Mouse (Mus musculus): ENCODE measurements around the gene Galnt9.

The Galnt9 gene

GRCm38 (mm10) chr5:110540947-110541346 is 3.2 kb upstream of the Galnt9 start:
- no peak for DNase-seq (ENCODE audit: low spot score)

GRCm38 (mm10) chr5:110541456-110541855 is 2.7 kb upstream of the Galnt9 start:
- no peak for DNase-seq (ENCODE audit: low spot score)

- no peak for DNase-seq (ENCODE audit: low spot score)
Measured at GRCm38 (mm10) chr5:110544691-110545069, 525 bp downstream of the Galnt9 start.

- no peak for DNase-seq (ENCODE audit: low spot score)
Measured at GRCm38 (mm10) chr5:110545311-110545710, 1.2 kb downstream of the Galnt9 start.

GRCm38 (mm10) chr5:110546136-110546535 is 2.0 kb downstream of the Galnt9 start:
- DNase-seq (ENCODE audit: low spot score) = no peak

GRCm38 (mm10) chr5:110546726-110547406 is 2.7 kb downstream of the Galnt9 start:
- no peak for DNase-seq (ENCODE audit: low spot score)

GRCm38 (mm10) chr5:110548446-110548845 is 4.3 kb downstream of the Galnt9 start:
- no peak for DNase-seq (ENCODE audit: low spot score)

- no peak for DNase-seq (ENCODE audit: low spot score)
Measured at GRCm38 (mm10) chr5:110550189-110550588, 6.0 kb downstream of the Galnt9 start.

- DNase-seq (ENCODE audit: low spot score) = no peak
Measured at GRCm38 (mm10) chr5:110550841-110551240, 6.7 kb downstream of the Galnt9 start.

- DNase-seq (ENCODE audit: low spot score) = no peak
Measured at GRCm38 (mm10) chr5:110552005-110552404, 7.8 kb downstream of the Galnt9 start.

- DNase-seq (ENCODE audit: low spot score) = no peak
Measured at GRCm38 (mm10) chr5:110553315-110553714, 9.2 kb downstream of the Galnt9 start.

GRCm38 (mm10) chr5:110555198-110555597 is 11.0 kb downstream of the Galnt9 start:
- no peak for DNase-seq (ENCODE audit: low spot score)

- DNase-seq (ENCODE audit: low spot score) = peak; percentile 26
Measured at GRCm38 (mm10) chr5:110558368-110558767, 14.2 kb downstream of the Galnt9 start.

GRCm38 (mm10) chr5:110559679-110560078 is 15.5 kb downstream of the Galnt9 start:
- no peak for DNase-seq (ENCODE audit: low spot score)

- DNase-seq (ENCODE audit: low spot score) = no peak
Measured at GRCm38 (mm10) chr5:110562741-110563326, 18.7 kb downstream of the Galnt9 start.

GRCm38 (mm10) chr5:110564986-110565644 is 21.0 kb downstream of the Galnt9 start:
- DNase-seq (ENCODE audit: low spot score) = no peak

- no peak for DNase-seq (ENCODE audit: low spot score)
Measured at GRCm38 (mm10) chr5:110567547-110567946, 23.4 kb downstream of the Galnt9 start.

- no peak for DNase-seq (ENCODE audit: low spot score)
Measured at GRCm38 (mm10) chr5:110574888-110575287, 30.7 kb downstream of the Galnt9 start.

GRCm38 (mm10) chr5:110579296-110579695 is 35.1 kb downstream of the Galnt9 start:
- no peak for DNase-seq (ENCODE audit: low spot score)

GRCm38 (mm10) chr5:110580569-110581239 is 36.5 kb downstream of the Galnt9 start:
- no peak for DNase-seq (ENCODE audit: low spot score)

GRCm38 (mm10) chr5:110582647-110583538 is 38.7 kb downstream of the Galnt9 start:
- DNase-seq (ENCODE audit: low spot score) = no peak

- DNase-seq (ENCODE audit: low spot score) = no peak
Measured at GRCm38 (mm10) chr5:110587467-110587866, 43.3 kb downstream of the Galnt9 start.

Measured in urinary bladder, postnatal 10 days (tissue).